Mouse (Mus musculus) heart, embryonic 11.5 days (tissue): ENCODE results near the gene Eps15. TPM values are rescaled to one million over a fixed set of nuclear protein-coding genes. Genes with fewer than 3 reads are reported as not detected.

ENCODE experiments used
- ATAC-seq: fragments of 200-750 bp; cut with Nextera tagmentation; replicated peaks from 2 replicates; pipeline ENCODE4 v1.8.0; 2017; ENCODE audit warnings: moderate library complexity; ENCODE audit not compliant: insufficient number of reproducible peaks, low FRiP score, low TSS enrichment
- H3K27ac ChIP-seq: fragments of 300-500 bp; sonication (generic); 2 replicates; pipeline ENCODE4 v1.5.1; 2014; ENCODE audit warnings: mild to moderate bottlenecking, low read depth, low read length
- H3K27me3 ChIP-seq: fragments of 300-500 bp; sonication (generic); 2 replicates; pipeline ENCODE4 v1.6.1; 2014; ENCODE audit warnings: mild to moderate bottlenecking, low read length, mixed read lengths; ENCODE audit not compliant: control insufficient read depth, insufficient read depth
- H3K36me3 ChIP-seq: fragments of 300-500 bp; sonication (generic); 2 replicates; pipeline ENCODE4 v1.6.1; 2014; ENCODE audit warnings: mild to moderate bottlenecking, low read length, moderate library complexity, mixed read lengths; ENCODE audit not compliant: control insufficient read depth, insufficient read depth
- H3K4me1 ChIP-seq: fragments of 300-500 bp; sonication (generic); 2 replicates; pipeline ENCODE4 v1.6.1; 2014; ENCODE audit warnings: low read length; ENCODE audit not compliant: control insufficient read depth, insufficient read depth
- H3K4me2 ChIP-seq: fragments of 300-500 bp; sonication (generic); 2 replicates; pipeline ENCODE4 v1.6.1; 2014; ENCODE audit warnings: mild to moderate bottlenecking, moderate library complexity
- H3K4me3 ChIP-seq: fragments of 300-500 bp; sonication (generic); 2 replicates; pipeline ENCODE4 v1.5.1; 2014; ENCODE audit warnings: low read depth, low read length
- H3K9ac ChIP-seq: fragments of 300-500 bp; sonication (generic); 2 replicates; pipeline ENCODE4 v1.6.1; 2014; ENCODE audit warnings: mild to moderate bottlenecking, low read depth, low read length, moderate library complexity
- H3K9me3 ChIP-seq: fragments of 300-500 bp; sonication (generic); replicated peaks from 2 replicates; pipeline ENCODE4 v1.6.1; 2016; ENCODE audit warnings: low read length; ENCODE audit not compliant: control insufficient read depth
- WGBS: fragments of 180-500 bp; shearing (Covaris S2); extraction: QIAGEN DNeasy Blood & Tissue Kit; methylation state at CpG from one replicate; pipeline ENCODE4 v1.1.7; 2014; ENCODE audit not compliant: insufficient replicate concordance; 5-methylcytosine and 5-hydroxymethylcytosine counted together
- polyA plus RNA-seq: library from polyadenylated mRNA; unstranded; fragments of >200 nt; fragmentation: Nextera tagmentation; extraction: Ambion mirVana; gene quantifications from 2 replicates; pipeline ENCODE4 v1.2.1, GENCODE M21; 2014

Gene Eps15
- polyA plus RNA-seq, 1 experiment from 2014 or later, result 38.5 TPM

- H3K4me3 ChIP-seq, result no peak overlapping the region
- no peaks in the 10 kb centered on the region for H3K27me3 ChIP-seq
- H3K9me3 ChIP-seq, result no peaks in the 10 kb centered on the region
- H3K9ac ChIP-seq, result no peak overlapping the region
- 0 out of 2 replicates have a peak, but pooled peaks cover 3% of the 10 kb centered on the region for H3K4me1 ChIP-seq
- no peak for ATAC-seq
- no peak overlapping the region for H3K27ac ChIP-seq
- H3K4me2 ChIP-seq, result no peak overlapping the region
- H3K36me3 ChIP-seq, result no peaks in the 10 kb centered on the region
These were observed 22.4 kb upstream of the Eps15 start for GRCm38 (mm10) chr4:109257639-109258038.

- Histone ChIP-seq H3K4me2 (no peak overlapping the region), H3K9ac (no peak overlapping the region), H3K36me3 (no peaks in the 10 kb centered on the region), H3K4me1 (no peaks in the 10 kb centered on the region), H3K4me3 (no peak overlapping the region), H3K27me3 (no peaks in the 10 kb centered on the region), H3K27ac (no peak overlapping the region), H3K9me3 (no peaks in the 10 kb centered on the region)
- WGBS, result 45% methylated on average over 6 of the region's 6 CpGs
- no peak for ATAC-seq
These were observed 18.0 kb upstream of the Eps15 start for GRCm38 (mm10) chr4:109262068-109262467.

- Histone ChIP-seq H3K4me3 (no peak overlapping the region), H3K36me3 (no peaks in the 10 kb centered on the region), H3K4me1 (no peaks in the 10 kb centered on the region), H3K9me3 (no peaks in the 10 kb centered on the region), H3K27ac (no peak overlapping the region), H3K9ac (no peak overlapping the region), H3K27me3 (no peaks in the 10 kb centered on the region), H3K4me2 (no peak overlapping the region)
- WGBS, result 87% methylated on average over 3 of the region's 3 CpGs
- ATAC-seq, result no peak
These were observed 14.0 kb upstream of the Eps15 start for GRCm38 (mm10) chr4:109266056-109266455.

GRCm38 (mm10) chr4:109266744-109267143, 13.3 kb upstream of the Eps15 start:
- WGBS, result 78% methylated on average over 2 of the region's 2 CpGs
- Histone ChIP-seq H3K27me3 (no peaks in the 10 kb centered on the region), H3K9ac (no peak overlapping the region), H3K4me1 (no peaks in the 10 kb centered on the region), H3K4me2 (no peak overlapping the region), H3K9me3 (no peaks in the 10 kb centered on the region), H3K4me3 (no peak overlapping the region), H3K27ac (no peak overlapping the region), H3K36me3 (no peaks in the 10 kb centered on the region)
- no peak for ATAC-seq

- Histone ChIP-seq H3K27me3 (no peaks in the 10 kb centered on the region), H3K4me1 (no peaks in the 10 kb centered on the region), H3K36me3 (no peaks in the 10 kb centered on the region), H3K9ac (no peak overlapping the region), H3K4me3 (no peak overlapping the region), H3K4me2 (no peak overlapping the region), H3K27ac (no peak overlapping the region), H3K9me3 (no peaks in the 10 kb centered on the region)
- WGBS, result 76% methylated on average over 3 of the region's 3 CpGs
- no peak for ATAC-seq
These were observed 12.6 kb upstream of the Eps15 start for GRCm38 (mm10) chr4:109267452-109267851.

- no peak overlapping the region for H3K27ac ChIP-seq
These were observed 11.2 kb upstream of the Eps15 start for GRCm38 (mm10) chr4:109268903-109269302.

GRCm38 (mm10) chr4:109271803-109272202, 8.3 kb upstream of the Eps15 start:
- Histone ChIP-seq H3K27ac (no peak overlapping the region), H3K9ac (no peak overlapping the region), H3K4me3 (no peak overlapping the region), H3K27me3 (no peaks in the 10 kb centered on the region), H3K9me3 (no peaks in the 10 kb centered on the region), H3K4me1 (no peaks in the 10 kb centered on the region), H3K4me2 (no peak overlapping the region), H3K36me3 (no peaks in the 10 kb centered on the region)
- no peak for ATAC-seq
- 86% methylated on average over 4 of the region's 4 CpGs for WGBS

More at GRCm38 (mm10) chr4:109268903-109269302, 11.2 kb upstream of the Eps15 start:
- no peak for ATAC-seq
- Histone ChIP-seq H3K4me3 (no peak overlapping the region), H3K4me2 (no peak overlapping the region), H3K36me3 (no peaks in the 10 kb centered on the region), H3K9me3 (no peaks in the 10 kb centered on the region), H3K9ac (no peak overlapping the region), H3K27me3 (no peaks in the 10 kb centered on the region), H3K4me1 (no peaks in the 10 kb centered on the region)
- 65% methylated on average over 3 of the region's 3 CpGs for WGBS

GRCm38 (mm10) chr4:109273586-109274240, 6.4 kb upstream of the Eps15 start:
- Histone ChIP-seq H3K9me3 (no peaks in the 10 kb centered on the region), H3K4me2 (no peak overlapping the region), H3K4me3 (no peak overlapping the region), H3K4me1 (no peaks in the 10 kb centered on the region), H3K27me3 (no peaks in the 10 kb centered on the region), H3K36me3 (no peaks in the 10 kb centered on the region), H3K9ac (no peak overlapping the region), H3K27ac (no peak overlapping the region)
- ATAC-seq, result no peak
- 86% methylated on average over 2 of the region's 2 CpGs for WGBS

GRCm38 (mm10) chr4:109280459-109281160, 542 bp downstream of the Eps15 start:
- no peaks in the 10 kb centered on the region for H3K36me3 ChIP-seq
- H3K9me3 ChIP-seq, result no peaks in the 10 kb centered on the region
- peak overlapping the region; percentile 70 for H3K27ac ChIP-seq
- H3K9ac ChIP-seq, result peak overlapping the region; percentile 81
- under 1% methylated on average over 73 of the region's 85 CpGs for WGBS
- H3K4me2 ChIP-seq, result peak overlapping the region; percentile 59
- peak overlapping the region; percentile 81 for H3K4me3 ChIP-seq
- peak; percentile 82 for ATAC-seq
- no peaks in the 10 kb centered on the region; the same call in 1 of the 2 replicates for H3K4me1 ChIP-seq
- H3K27me3 ChIP-seq, result no peaks in the 10 kb centered on the region
